Mouse (Mus musculus) liver, adult 2 months (tissue): Measurements from ENCODE around the gene Hacd3. TPM values are rescaled to one million over a fixed set of nuclear protein-coding genes. Genes with fewer than 3 reads are reported as not detected.

ENCODE experiments used
- DNase-seq: peaks from one replicate; pipeline ENCODE4 v3.0.0-alpha.2; 2011; ENCODE audit warnings: low read depth, low spot score; ENCODE audit errors: extremely low read depth
- H3K27ac ChIP-seq: fragments of 200-500 bp; replicated peaks from 2 replicates; pipeline ENCODE4 v1.5.1; 2012; ENCODE audit warnings: low read depth, mild to moderate bottlenecking, control low read depth, inconsistent platforms, low read length; ENCODE audit not compliant: insufficient read depth
- H3K27me3 ChIP-seq: fragments of 200-500 bp; 2 replicates; pipeline ENCODE4 v1.6.1; 2012; ENCODE audit warnings: mild to moderate bottlenecking, moderate library complexity, low read length, inconsistent platforms; ENCODE audit not compliant: control insufficient read depth, insufficient read depth
- H3K36me3 ChIP-seq: fragments of 200-500 bp; 2 replicates; pipeline ENCODE4 v1.6.1; 2012; ENCODE audit warnings: low read length, inconsistent platforms; ENCODE audit not compliant: control insufficient read depth, insufficient read depth
- H3K4me1 ChIP-seq: fragments of 200-500 bp; 2 replicates; pipeline ENCODE4 v1.6.1; 2011; ENCODE audit warnings: low read length; ENCODE audit not compliant: control insufficient read depth, insufficient read depth
- H3K4me3 ChIP-seq: fragments of 200-500 bp; 2 replicates; pipeline ENCODE4 v1.5.1; 2011; ENCODE audit warnings: low read depth, mild to moderate bottlenecking, control low read depth, low read length, moderate library complexity; ENCODE audit not compliant: insufficient read depth
- H3K79me2 ChIP-seq: fragments of 200-500 bp; 2 replicates; pipeline ENCODE4 v1.6.1; 2012; ENCODE audit warnings: inconsistent platforms, mild to moderate bottlenecking, low read length, moderate library complexity; ENCODE audit not compliant: control insufficient read depth, insufficient read depth
- H3K9ac ChIP-seq: fragments of 200-500 bp; 2 replicates; pipeline ENCODE4 v1.6.1; 2012; ENCODE audit warnings: low read depth, mild to moderate bottlenecking, control low read depth, inconsistent platforms, low read length
- CTCF ChIP-seq: fragments of 200-500 bp; IDR thresholded peaks from 2 replicates; pipeline ENCODE4 v1.5.1; 2011; ENCODE audit warnings: low read depth, low read length, control low read depth
- POLR2A ChIP-seq: fragments of 200-500 bp; IDR thresholded peaks from 2 replicates; pipeline ENCODE4 v1.6.1; 2011; ENCODE audit warnings: low read length, control low read depth; ENCODE audit not compliant: insufficient read depth; ENCODE audit errors: extremely low read depth
- WGBS: fragments of 180-500 bp; shearing (Covaris S2); methylation state at CpG from one replicate; pipeline ENCODE4 v1.1.7; 2018; 5-methylcytosine and 5-hydroxymethylcytosine counted together
- polyA plus RNA-seq: library from polyadenylated mRNA; depleted of rRNA; stranded (reverse); fragments of >200 nt; gene quantifications from 2 replicates; pipeline ENCODE4 v1.2.3, GENCODE M21; 2012
- total RNA-seq: library from RNA; depleted of rRNA; stranded (reverse); fragments of >200 nt; gene quantifications from 2 replicates; pipeline ENCODE4 v1.2.3, GENCODE M21; 2014

Hacd3 gene
- total and polyA plus RNA-seq, 2 experiments, result 67.7 to 165 TPM

- Histone ChIP-seq H3K27me3 (no peaks in the 10 kb centered on the region), H3K4me3 (no peak overlapping the region), H3K36me3 (no peaks in the 10 kb centered on the region), H3K27ac (no peak overlapping the region), H3K79me2 (no peaks in the 10 kb centered on the region), H3K4me1 (peaks cover 5% of the 10 kb centered on the region; the same call in 1 of the 2 replicates), H3K9ac (no peak overlapping the region)
- TF ChIP-seq POLR2A (no peak), CTCF (no peak)
- 94% methylated on average over 5 of the region's 5 CpGs for WGBS
- DNase-seq, result no peak
Observed at GRCm38 (mm10) chr9:65028313-65028712, 6.8 kb upstream of the Hacd3 start.

DNA sequence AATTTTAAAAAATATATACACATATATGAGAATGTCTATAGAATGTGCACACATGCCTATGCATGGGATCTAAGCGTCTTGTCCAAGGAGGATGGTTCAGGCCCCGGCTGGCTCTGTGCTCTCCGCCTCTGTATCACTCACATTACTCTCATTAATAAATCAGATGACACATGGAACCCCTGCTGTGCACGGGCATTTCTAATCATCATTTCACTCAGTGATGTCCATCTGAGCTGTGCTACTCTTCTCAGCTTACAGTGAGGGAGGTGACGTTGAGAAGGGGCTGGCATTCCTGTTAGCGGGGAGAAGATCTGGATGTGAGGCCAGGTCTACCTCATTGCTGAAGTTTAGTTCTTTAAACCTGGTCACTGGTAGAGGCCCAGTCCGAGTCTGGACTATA, 5.7 kb upstream of the Hacd3 start:
- Histone ChIP-seq H3K27ac (no peak overlapping the region), H3K36me3 (no peaks in the 10 kb centered on the region), H3K4me1 (peaks cover 15% of the 10 kb centered on the region), H3K9ac (no peak overlapping the region), H3K27me3 (no peaks in the 10 kb centered on the region), H3K79me2 (no peaks in the 10 kb centered on the region), H3K4me3 (no peak overlapping the region)
- WGBS, result 91% methylated on average over 7 of the region's 7 CpGs
- TF ChIP-seq POLR2A (no peak), CTCF (no peak)
- DNase-seq, result no peak

GRCm38 (mm10) chr9:65023447-65023846, 2.0 kb upstream of the Hacd3 start:
- H3K9ac ChIP-seq, result no peak overlapping the region
- H3K36me3 ChIP-seq, result no peaks in the 10 kb centered on the region
- no peak for TF ChIP-seq POLR2A
- no peak for TF ChIP-seq CTCF
- H3K4me3 ChIP-seq, result no peak overlapping the region
- H3K4me1 ChIP-seq, result peaks cover 21% of the 10 kb centered on the region
- peak overlapping the region; percentile 73; the same call in 1 of the 2 replicates for H3K27ac ChIP-seq
- H3K27me3 ChIP-seq, result no peaks in the 10 kb centered on the region
- WGBS, result 30% methylated on average over 3 of the region's 3 CpGs
- H3K79me2 ChIP-seq, result peaks cover 13% of the 10 kb centered on the region; the same call in 1 of the 2 replicates
- DNase-seq, result peak; percentile 91

- H3K79me2 ChIP-seq, result peaks cover 16% of the 10 kb centered on the region; the same call in 1 of the 2 replicates
- no peak overlapping the region for H3K4me3 ChIP-seq
- H3K4me1 ChIP-seq, result peaks cover 25% of the 10 kb centered on the region
- DNase-seq, result peak; percentile 70
- 11% methylated on average over 4 of the region's 4 CpGs for WGBS
- H3K36me3 ChIP-seq, result no peaks in the 10 kb centered on the region
- TF ChIP-seq CTCF, result no peak
- no peak for TF ChIP-seq POLR2A
- no peaks in the 10 kb centered on the region for H3K27me3 ChIP-seq
- H3K9ac ChIP-seq, result no peak overlapping the region
- H3K27ac ChIP-seq, result peak overlapping the region; percentile 73
Observed at GRCm38 (mm10) chr9:65022580-65023135, 1.2 kb upstream of the Hacd3 start.

DNA sequence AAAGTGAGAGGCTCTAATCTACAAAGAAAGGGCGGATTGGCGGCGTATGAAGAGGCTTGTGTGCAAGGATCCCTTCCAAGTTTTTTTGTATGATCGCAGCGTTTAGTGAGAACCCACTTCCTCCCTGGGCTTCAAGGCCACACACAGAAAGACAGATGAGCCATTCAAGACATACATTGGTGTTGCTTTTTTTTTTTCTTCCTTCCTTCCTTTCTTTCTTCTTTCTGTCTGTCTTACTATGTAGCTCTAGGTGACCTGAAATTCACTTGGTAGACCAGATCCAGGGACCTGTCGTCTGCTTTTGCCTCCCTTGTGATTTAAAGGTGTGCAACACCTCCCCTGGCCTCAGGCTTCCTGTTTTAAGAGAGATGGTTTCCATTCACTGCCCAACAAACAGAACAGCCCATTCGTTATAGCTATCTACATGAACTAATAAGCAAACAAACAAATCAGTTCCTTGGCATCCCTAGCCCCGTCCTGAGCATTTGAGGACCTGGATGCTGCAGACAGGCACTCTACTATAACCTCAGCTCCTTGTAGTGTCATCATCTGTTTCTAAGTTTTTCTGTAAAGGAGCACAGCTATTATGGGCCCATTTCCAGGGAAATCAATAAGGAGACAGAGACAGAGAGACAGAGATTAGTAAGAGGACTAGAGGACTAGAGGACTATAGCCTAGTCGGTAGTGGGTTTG, 540 bp upstream of the Hacd3 start:
- Histone ChIP-seq H3K9ac (peak overlapping the region; percentile 10), H3K27me3 (no peaks in the 10 kb centered on the region), H3K4me3 (peak overlapping the region; percentile 92), H3K36me3 (no peaks in the 10 kb centered on the region), H3K27ac (peak overlapping the region; percentile 73), H3K4me1 (peaks cover 26% of the 10 kb centered on the region), H3K79me2 (peaks cover 17% of the 10 kb centered on the region)
- WGBS, result 7% methylated on average over 9 of the region's 9 CpGs
- DNase-seq, result no peak
- TF ChIP-seq POLR2A, result no peak
- TF ChIP-seq CTCF, result no peak

DNA sequence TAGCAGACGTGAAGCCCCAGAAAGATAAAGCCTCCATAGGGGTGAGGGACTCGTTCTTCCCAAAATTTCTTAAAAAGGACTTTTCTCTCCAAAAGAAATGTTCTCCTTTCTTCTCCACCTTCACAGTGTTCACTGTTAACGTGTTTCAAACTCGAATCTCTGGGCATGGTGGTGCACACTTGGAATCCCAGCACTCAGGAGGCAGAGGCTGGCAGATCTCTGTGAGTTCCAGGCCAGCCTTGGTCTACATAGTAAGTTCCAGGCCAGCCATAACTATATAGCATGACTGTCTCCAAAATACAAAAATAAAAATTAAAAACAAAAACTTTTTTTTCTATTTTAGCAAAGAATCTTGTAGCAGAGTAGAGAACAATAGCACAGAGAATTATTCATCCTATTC, 1.4 kb downstream of the Hacd3 start:
- Histone ChIP-seq H3K27me3 (no peaks in the 10 kb centered on the region), H3K36me3 (no peaks in the 10 kb centered on the region), H3K4me3 (peak overlapping the region; percentile 92), H3K79me2 (peaks cover 32% of the 10 kb centered on the region), H3K9ac (peak overlapping the region; percentile 59), H3K27ac (peak overlapping the region; percentile 33; the same call in 1 of the 2 replicates), H3K4me1 (peaks cover 40% of the 10 kb centered on the region)
- no peak for DNase-seq
- WGBS, result 30% methylated on average over 4 of the region's 4 CpGs
- TF ChIP-seq CTCF (no peak), POLR2A (no peak)
